Mouse (Mus musculus): Measurements from ENCODE around the gene Comt. TPM values are rescaled to one million over a fixed set of nuclear protein-coding genes. Genes with fewer than 3 reads are reported as not detected.

Comt gene
- polyA plus RNA-seq, 1 experiment from 2014 or later: 53.9 TPM

DNA sequence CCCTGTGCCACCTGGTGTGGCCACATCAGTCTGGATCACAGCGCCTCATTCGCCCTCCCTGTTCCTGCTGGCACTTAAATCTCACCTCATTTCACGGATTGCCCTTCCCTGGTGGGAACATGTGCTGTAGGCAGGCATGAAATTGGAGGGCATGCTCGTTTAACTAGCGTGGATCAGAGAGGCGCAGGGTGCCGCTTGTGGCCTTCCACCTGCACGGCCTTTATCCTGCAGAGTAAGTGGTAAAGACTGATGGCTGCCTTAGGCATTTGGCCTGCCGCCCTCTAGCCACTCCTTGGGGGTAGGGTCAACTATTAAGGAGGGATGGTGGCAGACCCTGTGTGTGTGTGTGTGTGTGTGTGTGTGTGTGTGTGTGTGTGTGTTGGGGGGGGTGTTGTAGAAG lies 35.4 kb upstream of the Comt start:
- DNase-seq (ENCODE audit: low spot score): no peak
- Histone ChIP-seq H3K4me3 (ENCODE audit: low read depth, low read length) (no peak overlapping the region), H3K9ac (ENCODE audit: low read depth, low read length) (no peak overlapping the region), H3K27ac (ENCODE audit: low read depth, low read length) (no peak overlapping the region), H3K36me3 (ENCODE audit: control insufficient read depth, insufficient read depth, low read length) (no peaks in the 10 kb centered on the region), H3K4me1 (replicated peaks; ENCODE audit: control insufficient read depth, insufficient read depth, low read length) (peaks cover 10% of the 10 kb centered on the region), H3K27me3 (ENCODE audit: control insufficient read depth, insufficient read depth, low read length) (no peaks in the 10 kb centered on the region), H3K9me3 (ENCODE audit: control insufficient read depth, low read length) (no peaks in the 10 kb centered on the region), H3K4me2 (replicated peaks; ENCODE audit: low read depth, low read length) (no peak overlapping the region)
- 54% methylated on average over 9 of the region's 9 CpGs for WGBS
- no peak for ATAC-seq (ENCODE audit: low FRiP score)

DNA sequence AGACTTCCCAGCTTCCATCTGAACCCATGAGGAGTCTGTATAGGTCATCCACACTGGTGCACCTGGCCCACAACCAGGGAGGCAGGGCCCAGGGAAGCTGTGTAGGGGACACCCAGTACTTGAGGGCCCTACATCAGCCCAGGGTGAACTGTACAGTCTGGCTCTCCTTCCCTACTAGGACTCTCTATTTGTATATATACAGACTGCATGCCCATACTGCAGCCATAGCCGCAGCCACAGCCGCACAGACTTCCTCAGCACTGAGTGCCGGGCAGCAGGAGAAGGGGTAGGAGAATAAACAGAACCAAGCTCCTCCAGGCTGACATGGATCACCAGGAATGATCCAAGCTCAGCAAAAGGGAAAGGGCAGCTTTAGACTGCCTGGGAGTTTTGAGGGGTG lies 34.2 kb upstream of the Comt start:
- Histone ChIP-seq H3K27ac (ENCODE audit: low read depth, low read length) (no peak overlapping the region), H3K9ac (ENCODE audit: low read depth, low read length) (no peak overlapping the region), H3K36me3 (ENCODE audit: control insufficient read depth, insufficient read depth, low read length) (no peaks in the 10 kb centered on the region), H3K9me3 (ENCODE audit: control insufficient read depth, low read length) (no peaks in the 10 kb centered on the region), H3K27me3 (ENCODE audit: control insufficient read depth, insufficient read depth, low read length) (no peaks in the 10 kb centered on the region), H3K4me2 (replicated peaks; ENCODE audit: low read depth, low read length) (no peak overlapping the region), H3K4me1 (replicated peaks; ENCODE audit: control insufficient read depth, insufficient read depth, low read length) (peaks cover 10% of the 10 kb centered on the region), H3K4me3 (ENCODE audit: low read depth, low read length) (no peak overlapping the region)
- DNase-seq (ENCODE audit: low spot score): no peak
- no peak for ATAC-seq (ENCODE audit: low FRiP score)
- 85% methylated on average over 3 of the region's 3 CpGs for WGBS

DNA sequence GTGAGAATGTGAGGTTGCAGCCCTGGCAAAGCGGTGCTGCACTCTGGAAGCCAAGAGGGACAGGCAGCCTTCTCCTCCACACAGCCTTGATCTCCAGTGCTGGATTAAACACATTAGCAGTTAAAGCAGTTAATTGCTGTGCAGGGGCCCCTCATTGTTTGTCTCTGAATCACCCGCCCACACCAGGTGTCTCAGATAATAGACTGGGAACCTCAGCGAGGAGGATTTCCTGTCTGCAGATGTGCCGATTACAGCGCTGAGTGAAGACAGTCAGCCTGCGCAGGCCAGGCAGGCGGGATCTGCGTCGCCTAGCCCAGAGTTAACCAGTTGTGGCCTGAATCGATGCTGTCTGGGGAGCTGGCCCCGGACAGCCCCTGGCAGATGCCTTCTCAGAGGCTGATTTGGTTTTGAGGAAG lies 33.3 kb upstream of the Comt start:
- Histone ChIP-seq H3K4me3 (ENCODE audit: low read depth, low read length) (no peak overlapping the region), H3K27me3 (ENCODE audit: control insufficient read depth, insufficient read depth, low read length) (no peaks in the 10 kb centered on the region), H3K4me2 (replicated peaks; ENCODE audit: low read depth, low read length) (peak overlapping the region; percentile 18; the same call in 1 of the 2 replicates), H3K36me3 (ENCODE audit: control insufficient read depth, insufficient read depth, low read length) (no peaks in the 10 kb centered on the region), H3K9ac (ENCODE audit: low read depth, low read length) (peak overlapping the region; percentile 27; the same call in 1 of the 2 replicates), H3K9me3 (ENCODE audit: control insufficient read depth, low read length) (no peaks in the 10 kb centered on the region), H3K27ac (ENCODE audit: low read depth, low read length) (peak overlapping the region; percentile 47; the same call in 1 of the 2 replicates), H3K4me1 (replicated peaks; ENCODE audit: control insufficient read depth, insufficient read depth, low read length) (peaks cover 10% of the 10 kb centered on the region)
- DNase-seq (ENCODE audit: low spot score) (peak; percentile 61), ATAC-seq (ENCODE audit: low FRiP score) (peak; percentile 77)
- WGBS: 3% methylated on average over 11 of the region's 11 CpGs

DNA sequence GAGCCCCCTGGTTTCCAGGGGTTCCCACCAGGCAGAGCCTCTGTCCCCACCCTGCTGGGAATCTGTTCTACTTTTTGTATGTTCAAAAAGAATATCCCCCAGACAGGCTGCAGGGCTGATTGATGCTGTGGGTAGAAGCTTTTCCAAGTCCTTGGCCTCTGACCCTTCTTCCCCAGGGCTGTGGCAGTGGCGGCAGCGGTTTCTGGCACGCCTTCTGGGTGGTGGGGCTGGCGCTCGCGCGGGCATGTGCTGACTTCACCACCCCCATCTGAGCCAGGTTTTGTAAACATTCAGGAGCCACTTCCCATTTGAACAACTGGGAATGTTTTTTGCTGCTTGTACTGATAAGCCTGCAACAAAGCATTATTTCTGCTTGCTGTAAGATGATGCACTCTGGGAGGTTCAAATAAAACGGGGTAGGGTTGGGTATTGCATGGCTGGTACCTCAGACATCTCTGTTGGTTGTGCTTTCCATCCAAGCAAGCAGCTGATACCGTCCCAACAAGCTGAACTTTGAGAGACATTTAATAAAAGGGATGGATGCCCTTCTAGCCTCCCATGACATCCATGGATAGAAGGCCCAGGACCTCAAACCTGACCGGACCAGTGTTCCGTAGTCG lies 32.8 kb upstream of the Comt start:
- Histone ChIP-seq H3K4me1 (replicated peaks; ENCODE audit: control insufficient read depth, insufficient read depth, low read length) (peaks cover 10% of the 10 kb centered on the region), H3K9me3 (ENCODE audit: control insufficient read depth, low read length) (no peaks in the 10 kb centered on the region), H3K9ac (ENCODE audit: low read depth, low read length) (peak overlapping the region; percentile 27; the same call in 1 of the 2 replicates), H3K4me3 (ENCODE audit: low read depth, low read length) (no peak overlapping the region), H3K36me3 (ENCODE audit: control insufficient read depth, insufficient read depth, low read length) (no peaks in the 10 kb centered on the region), H3K27me3 (ENCODE audit: control insufficient read depth, insufficient read depth, low read length) (no peaks in the 10 kb centered on the region), H3K4me2 (replicated peaks; ENCODE audit: low read depth, low read length) (0 out of 2 replicates have a peak overlapping the region, but pooled peaks have one; percentile 18), H3K27ac (ENCODE audit: low read depth, low read length) (peak overlapping the region; percentile 47; the same call in 1 of the 2 replicates)
- DNase-seq (ENCODE audit: low spot score) (peak; percentile 30), ATAC-seq (ENCODE audit: low FRiP score) (peak; percentile 22; the same call in 1 of the 2 replicates)
- WGBS: 14% methylated on average over 12 of the region's 12 CpGs

DNA sequence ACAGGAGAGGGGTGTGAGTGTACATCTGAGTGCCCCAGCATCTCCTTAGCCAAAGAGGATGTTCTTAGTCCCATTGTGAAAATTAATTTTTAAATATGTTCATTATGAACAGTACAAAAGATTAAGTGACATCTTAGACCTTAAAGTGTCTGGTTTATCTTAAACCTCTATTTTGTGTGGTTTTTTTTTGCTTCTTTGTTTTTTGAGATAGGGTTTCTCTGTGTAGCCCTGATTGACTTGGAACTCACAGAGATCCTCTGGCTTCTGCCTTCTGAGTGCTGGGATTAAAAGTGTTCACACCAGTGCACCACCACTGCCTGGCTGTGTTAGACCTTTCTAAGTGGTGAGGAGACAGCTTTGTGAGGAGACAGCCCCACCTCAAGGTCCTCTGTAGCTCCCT lies 32.0 kb upstream of the Comt start:
- no peak overlapping the region for H3K4me3 ChIP-seq (ENCODE audit: low read depth, low read length)

DNA sequence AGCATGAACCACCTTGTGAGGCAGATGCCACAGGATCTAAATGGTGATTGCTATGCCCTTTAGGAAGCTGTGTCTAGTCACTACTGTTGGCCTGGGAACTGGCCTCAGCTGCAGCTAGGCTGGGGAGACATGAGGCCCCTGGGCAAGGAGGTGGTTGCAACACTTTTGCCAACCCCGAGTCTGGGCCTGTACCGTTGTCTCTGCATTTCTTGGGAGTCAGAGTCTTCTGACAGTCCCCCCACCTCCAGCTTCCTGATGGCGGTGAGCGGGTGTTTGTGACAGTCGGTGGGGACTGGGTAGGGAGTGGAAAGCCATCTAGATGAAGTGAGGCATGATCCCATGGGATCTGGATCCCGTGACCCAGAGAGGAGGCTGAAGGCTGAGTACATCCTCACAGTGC lies 28.8 kb upstream of the Comt start:
- H3K9me3 ChIP-seq (ENCODE audit: control insufficient read depth, low read length): no peaks in the 10 kb centered on the region
- H3K4me1 ChIP-seq (replicated peaks; ENCODE audit: control insufficient read depth, insufficient read depth, low read length): peaks cover 10% of the 10 kb centered on the region
- no peak for ATAC-seq (ENCODE audit: low FRiP score)
- no peak overlapping the region for H3K9ac ChIP-seq (ENCODE audit: low read depth, low read length)
- DNase-seq (ENCODE audit: low spot score): no peak
- no peak overlapping the region for H3K4me2 ChIP-seq (replicated peaks; ENCODE audit: low read depth, low read length)
- H3K36me3 ChIP-seq (ENCODE audit: control insufficient read depth, insufficient read depth, low read length): no peaks in the 10 kb centered on the region
- H3K27ac ChIP-seq (ENCODE audit: low read depth, low read length): no peak overlapping the region
- WGBS: 90% methylated on average over 6 of the region's 6 CpGs
- no peaks in the 10 kb centered on the region for H3K27me3 ChIP-seq (ENCODE audit: control insufficient read depth, insufficient read depth, low read length)
- no peak overlapping the region for H3K4me3 ChIP-seq (ENCODE audit: low read depth, low read length)

More for the DNA sequence above, 32.0 kb upstream of the Comt start:
- ATAC-seq (ENCODE audit: low FRiP score): no peak
- no peak overlapping the region for H3K4me2 ChIP-seq (replicated peaks; ENCODE audit: low read depth, low read length)
- DNase-seq (ENCODE audit: low spot score): no peak
- H3K27me3 ChIP-seq (ENCODE audit: control insufficient read depth, insufficient read depth, low read length): no peaks in the 10 kb centered on the region
- no peaks in the 10 kb centered on the region for H3K36me3 ChIP-seq (ENCODE audit: control insufficient read depth, insufficient read depth, low read length)
- H3K9me3 ChIP-seq (ENCODE audit: control insufficient read depth, low read length): no peaks in the 10 kb centered on the region
- H3K9ac ChIP-seq (ENCODE audit: low read depth, low read length): 0 out of 2 replicates have a peak overlapping the region, but pooled peaks have one; percentile 15
- peaks cover 10% of the 10 kb centered on the region for H3K4me1 ChIP-seq (replicated peaks; ENCODE audit: control insufficient read depth, insufficient read depth, low read length)
- no peak overlapping the region for H3K27ac ChIP-seq (ENCODE audit: low read depth, low read length)

DNA sequence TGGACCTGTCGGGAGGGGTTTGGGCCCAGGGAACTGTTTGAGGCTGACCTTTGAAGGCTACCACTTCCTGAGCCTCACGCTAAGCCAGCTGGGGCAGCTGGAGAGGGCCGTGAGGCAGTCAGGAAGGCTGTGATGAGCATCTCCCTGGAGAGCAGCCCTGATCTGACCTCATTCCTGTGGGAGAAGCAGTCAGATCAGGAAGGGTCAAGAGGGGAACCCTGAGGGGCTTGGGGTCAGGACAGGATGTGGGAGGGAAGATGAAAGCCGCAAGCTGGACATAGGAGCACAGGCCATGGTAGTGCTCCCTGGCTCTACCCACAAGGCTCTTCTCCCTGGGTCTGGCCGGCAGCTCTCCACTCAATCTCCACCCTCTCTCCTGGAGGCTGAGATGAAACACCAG lies 27.2 kb upstream of the Comt start:
- no peaks in the 10 kb centered on the region for H3K27me3 ChIP-seq (ENCODE audit: control insufficient read depth, insufficient read depth, low read length)
- DNase-seq (ENCODE audit: low spot score) (no peak), ATAC-seq (ENCODE audit: low FRiP score) (no peak)
- no peak overlapping the region for H3K4me3 ChIP-seq (ENCODE audit: low read depth, low read length)
- H3K36me3 ChIP-seq (ENCODE audit: control insufficient read depth, insufficient read depth, low read length): no peaks in the 10 kb centered on the region
- no peaks in the 10 kb centered on the region for H3K9me3 ChIP-seq (ENCODE audit: control insufficient read depth, low read length)
- H3K4me2 ChIP-seq (replicated peaks; ENCODE audit: low read depth, low read length): no peak overlapping the region
- H3K9ac ChIP-seq (ENCODE audit: low read depth, low read length): no peak overlapping the region
- no peak overlapping the region for H3K27ac ChIP-seq (ENCODE audit: low read depth, low read length)
- H3K4me1 ChIP-seq (replicated peaks; ENCODE audit: control insufficient read depth, insufficient read depth, low read length): no peaks in the 10 kb centered on the region
- WGBS: 41% methylated on average over 5 of the region's 5 CpGs

DNA sequence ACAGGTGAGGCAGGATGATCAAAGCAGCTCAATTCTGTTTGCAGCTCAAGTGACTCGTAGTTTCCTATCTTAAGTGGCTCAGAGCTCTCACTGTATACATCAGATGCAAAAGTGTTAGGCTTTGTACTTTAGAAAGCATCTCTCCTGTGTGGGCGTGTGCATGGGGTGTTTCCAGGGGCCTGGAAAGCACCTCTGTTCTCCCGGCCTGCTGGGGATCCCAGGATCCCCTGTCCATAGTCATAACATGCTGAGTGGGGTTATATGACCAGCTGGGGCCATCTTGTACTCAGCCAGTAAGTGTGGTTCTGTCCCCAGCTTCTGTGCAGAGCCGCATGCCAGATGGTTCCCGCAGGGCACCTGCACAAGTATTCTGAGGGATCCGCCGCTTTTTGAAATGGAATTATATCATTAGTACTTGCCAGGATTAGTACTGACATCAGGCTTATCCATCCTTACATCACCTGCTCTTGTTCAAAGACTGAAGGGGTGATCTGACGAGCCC lies 25.8 kb upstream of the Comt start:
- H3K4me2 ChIP-seq (replicated peaks; ENCODE audit: low read depth, low read length): no peak overlapping the region
- H3K9ac ChIP-seq (ENCODE audit: low read depth, low read length): no peak overlapping the region
- DNase-seq (ENCODE audit: low spot score): no peak
- H3K27me3 ChIP-seq (ENCODE audit: control insufficient read depth, insufficient read depth, low read length): no peaks in the 10 kb centered on the region
- no peaks in the 10 kb centered on the region for H3K9me3 ChIP-seq (ENCODE audit: control insufficient read depth, low read length)
- no peaks in the 10 kb centered on the region for H3K36me3 ChIP-seq (ENCODE audit: control insufficient read depth, insufficient read depth, low read length)
- no peak overlapping the region for H3K4me3 ChIP-seq (ENCODE audit: low read depth, low read length)
- no peaks in the 10 kb centered on the region for H3K4me1 ChIP-seq (replicated peaks; ENCODE audit: control insufficient read depth, insufficient read depth, low read length)
- 84% methylated on average over 8 of the region's 8 CpGs for WGBS
- no peak overlapping the region for H3K27ac ChIP-seq (ENCODE audit: low read depth, low read length)
- ATAC-seq (ENCODE audit: low FRiP score): no peak

DNA sequence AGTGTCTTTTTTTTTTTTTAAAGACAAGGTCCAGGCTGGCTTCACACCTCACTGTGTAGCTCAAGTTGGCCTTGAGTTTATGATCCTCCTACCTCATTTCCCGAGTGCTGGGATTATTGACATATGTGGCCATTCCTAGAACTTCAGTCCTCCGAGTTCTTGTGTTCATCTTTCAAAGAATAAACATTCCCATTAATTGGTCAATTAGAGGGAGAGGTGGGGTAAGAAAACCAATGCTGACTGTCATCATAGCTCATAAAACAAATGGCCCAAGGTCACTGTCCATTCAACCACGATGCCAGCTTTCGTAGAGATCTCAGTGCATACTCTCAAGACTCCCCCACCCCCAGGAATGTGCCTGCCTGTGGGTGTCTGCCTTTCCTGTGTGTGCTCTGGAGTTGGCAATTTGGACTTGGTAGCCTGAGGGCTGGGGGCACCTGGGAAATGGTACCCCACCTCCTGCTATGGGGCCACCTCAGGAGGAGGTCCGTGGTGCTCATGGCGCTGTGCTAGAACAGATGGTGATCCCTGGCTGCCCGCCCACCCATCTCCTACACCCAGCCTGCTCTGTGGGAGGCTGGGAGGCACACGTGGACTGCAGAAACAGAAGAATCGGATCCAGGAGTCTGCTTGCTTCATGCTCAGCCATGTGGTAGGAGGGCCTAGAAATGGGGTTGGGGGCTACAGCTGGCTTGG lies 25.0 kb upstream of the Comt start:
- DNase-seq (ENCODE audit: low spot score) (no peak), ATAC-seq (ENCODE audit: low FRiP score) (no peak)
- Histone ChIP-seq H3K4me1 (replicated peaks; ENCODE audit: control insufficient read depth, insufficient read depth, low read length) (no peaks in the 10 kb centered on the region), H3K4me3 (ENCODE audit: low read depth, low read length) (no peak overlapping the region), H3K4me2 (replicated peaks; ENCODE audit: low read depth, low read length) (no peak overlapping the region), H3K36me3 (ENCODE audit: control insufficient read depth, insufficient read depth, low read length) (no peaks in the 10 kb centered on the region), H3K9me3 (ENCODE audit: control insufficient read depth, low read length) (no peaks in the 10 kb centered on the region), H3K27me3 (ENCODE audit: control insufficient read depth, insufficient read depth, low read length) (no peaks in the 10 kb centered on the region), H3K27ac (ENCODE audit: low read depth, low read length) (no peak overlapping the region), H3K9ac (ENCODE audit: low read depth, low read length) (no peak overlapping the region)
- 71% methylated on average over 9 of the region's 9 CpGs for WGBS
